Mouse (Mus musculus): ENCODE measurements around the gene Emc3. TPM values are rescaled to one million over a fixed set of nuclear protein-coding genes. Genes with fewer than 3 reads are reported as not detected.
A peak's percentile ranks its signal among the peaks of the same experiment; 100 is the strongest.

Emc3 gene
- 10 to 100 TPM; 50.3 to 66.7 TPM for total RNA-seq (2021)
- long read RNA-seq, experiment 1, transcript Emc3-201 (8 exons, 1,985 nt) = major isoform, 72 of 88 reads
- long read RNA-seq, experiment 1, partial matches to known transcripts = 2 of 88 reads
- long read RNA-seq, experiment 1, other reads (novel, unspliced or antisense) = 14 of 88 reads
- long read RNA-seq, experiment 2, transcript Emc3-201 (8 exons, 1,985 nt) = major isoform, 117 of 131 reads
- long read RNA-seq, experiment 2, partial matches to known transcripts = 9 of 131 reads
- long read RNA-seq, experiment 2, other reads (novel, unspliced or antisense) = 5 of 131 reads

DNA sequence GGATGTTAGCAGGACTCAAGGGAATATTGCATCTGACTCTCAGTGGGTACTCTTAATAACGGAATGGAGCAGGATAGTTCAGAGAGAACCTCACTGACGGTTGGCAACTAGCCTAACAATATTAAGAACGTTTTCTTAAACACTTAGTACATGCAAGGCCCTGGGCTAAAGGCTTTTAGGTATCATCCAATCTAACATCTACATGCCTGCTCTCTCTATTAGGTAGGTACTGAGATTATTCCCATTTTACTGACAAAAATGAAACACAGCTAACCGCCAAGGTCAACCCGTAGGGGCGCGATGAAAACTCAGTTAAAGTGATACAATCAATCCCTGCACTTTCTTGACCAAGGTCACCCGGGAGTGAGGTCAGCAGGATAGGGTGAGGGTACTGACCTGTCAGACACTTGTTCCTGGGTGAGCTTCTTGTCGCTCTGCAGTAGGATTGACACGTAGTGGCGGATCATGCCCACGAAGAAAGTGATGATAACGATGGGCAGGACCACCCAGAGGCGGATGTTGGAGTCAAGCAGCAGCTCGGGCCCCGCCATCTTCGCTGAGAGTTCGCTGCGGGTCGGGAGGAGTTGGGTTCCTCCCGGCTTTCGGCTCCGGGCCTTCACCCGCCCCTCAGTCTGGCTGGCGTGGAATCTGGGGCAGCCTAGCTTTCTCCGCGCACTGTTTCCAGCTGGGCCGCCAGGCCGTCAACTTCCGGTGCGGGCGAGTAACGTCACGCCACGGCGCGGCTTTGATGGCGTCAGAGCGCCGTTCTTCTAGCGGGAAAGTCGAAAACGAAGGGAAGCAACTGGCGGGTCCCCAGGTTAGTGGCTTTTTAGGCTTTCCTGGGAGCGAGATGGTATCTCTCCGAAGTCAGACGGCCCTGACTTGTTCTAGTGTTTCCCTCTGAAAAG is at the start of gene Emc3, which contains the start of gene Fancd2:
Gene Emc3, minus strand, starts transcription at position 721 of the 908 bp plus-strand sequence.
Gene Fancd2, plus strand, starts transcription at position 751 of the 908 bp plus-strand sequence.
- DNase-seq = peak; percentile 85

DNA sequence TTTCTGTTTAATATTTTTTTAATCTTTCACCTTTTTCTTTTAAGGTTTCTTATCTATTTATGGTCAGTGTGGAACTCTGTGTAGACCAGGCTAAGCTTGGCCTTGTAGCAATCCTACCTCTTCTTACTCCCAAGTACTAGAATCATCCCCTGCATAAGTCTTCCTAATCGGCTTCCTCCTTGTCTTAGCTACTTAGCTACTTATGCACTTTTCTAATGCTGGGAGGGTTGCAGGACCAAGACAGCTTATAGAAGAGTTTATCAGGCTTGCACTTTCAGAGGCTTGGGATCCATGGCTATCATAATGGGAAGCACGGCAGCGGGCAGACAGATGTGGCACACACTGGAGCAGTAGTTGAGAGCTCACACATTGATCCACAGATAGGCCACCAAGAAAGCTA is 47.9 kb upstream of the Emc3 start:
- DNase-seq = no peak

DNA sequence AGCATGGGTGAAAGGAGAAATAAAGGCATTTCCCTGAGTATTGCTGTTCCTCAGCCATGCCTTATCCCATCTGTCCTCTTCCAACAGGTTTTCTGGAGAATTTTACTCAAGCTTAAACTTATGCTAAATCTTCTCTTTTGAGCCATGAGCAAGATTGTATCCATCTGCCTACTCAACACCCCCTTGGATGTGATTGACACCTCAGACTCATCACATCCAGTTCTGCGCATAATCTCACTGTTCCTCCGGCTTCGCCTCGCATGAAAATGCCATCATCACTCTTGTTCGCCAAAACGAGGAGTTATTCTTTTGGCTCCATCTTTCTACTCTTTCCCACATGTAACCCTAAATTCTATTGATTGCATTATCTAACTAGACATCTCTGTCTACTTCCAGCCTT is 44.6 kb upstream of the Emc3 start:
- DNase-seq = no peak

DNA sequence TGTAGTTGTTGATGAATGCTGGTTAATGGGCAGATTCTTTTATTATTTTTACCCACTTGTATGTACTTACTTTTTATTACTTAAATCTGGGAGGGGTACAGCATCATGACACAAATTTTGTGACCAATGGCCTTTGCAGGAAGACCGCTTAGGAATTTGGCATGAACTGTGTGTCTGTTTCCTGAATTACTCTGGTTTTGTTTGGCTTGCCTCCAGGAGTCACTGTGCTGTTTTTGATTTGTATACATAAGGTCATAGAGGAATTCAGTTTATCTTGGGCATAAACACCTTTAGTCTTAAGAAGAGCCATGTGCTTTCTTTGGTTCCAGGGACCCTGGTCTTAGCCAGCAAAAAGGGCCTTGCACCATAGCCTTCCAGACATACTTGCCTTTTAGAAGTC is 33.1 kb upstream of the Emc3 start:
- no peak for DNase-seq

DNA sequence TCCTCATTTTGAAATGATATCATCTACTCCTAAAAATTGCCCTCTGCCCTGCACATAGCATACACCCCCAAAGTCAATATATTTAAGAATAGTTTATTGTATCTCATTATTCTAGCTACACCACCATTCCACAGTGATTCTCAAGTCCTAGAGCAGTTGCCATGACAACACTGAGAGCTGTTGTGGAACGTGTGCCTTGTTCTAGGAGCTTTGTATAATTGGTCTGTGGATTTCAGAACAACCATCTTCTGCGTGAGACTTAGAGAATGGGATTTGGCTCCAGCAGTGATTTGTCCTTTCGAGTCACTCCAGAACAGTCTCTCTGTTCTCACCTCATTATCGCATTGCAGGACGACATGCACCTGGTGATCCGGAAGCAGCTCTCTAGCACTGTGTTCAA is 28.3 kb upstream of the Emc3 start:
- no peak for DNase-seq

DNA sequence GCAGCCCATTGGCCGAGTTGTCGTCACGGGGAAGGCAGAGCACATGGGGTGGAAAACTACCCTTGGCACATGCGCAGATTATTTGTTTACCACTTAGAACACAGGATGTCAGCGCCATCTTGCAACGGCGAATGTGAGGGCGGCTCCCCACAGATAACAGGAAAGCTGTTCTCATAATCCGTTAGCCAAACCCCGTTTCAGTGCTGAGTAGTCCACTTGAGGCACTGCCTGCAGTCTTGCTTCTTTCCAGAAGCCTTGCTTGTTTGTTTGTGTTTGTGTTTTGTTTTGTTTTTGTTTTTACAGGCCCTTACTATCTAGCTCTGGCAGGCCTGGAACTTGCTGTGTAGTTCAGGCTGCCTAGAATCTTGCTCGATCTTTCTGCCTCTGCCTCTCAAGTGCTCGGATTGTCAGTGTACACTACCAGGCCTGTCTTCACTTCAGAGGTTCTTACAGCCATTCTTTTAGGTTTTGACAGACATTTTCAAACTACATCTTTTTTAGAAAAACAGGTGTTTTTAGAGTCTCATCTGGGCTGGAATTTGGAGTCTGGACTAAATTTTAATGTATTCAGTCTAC is 12.5 kb upstream of the Emc3 start:
- DNase-seq = no peak

DNA sequence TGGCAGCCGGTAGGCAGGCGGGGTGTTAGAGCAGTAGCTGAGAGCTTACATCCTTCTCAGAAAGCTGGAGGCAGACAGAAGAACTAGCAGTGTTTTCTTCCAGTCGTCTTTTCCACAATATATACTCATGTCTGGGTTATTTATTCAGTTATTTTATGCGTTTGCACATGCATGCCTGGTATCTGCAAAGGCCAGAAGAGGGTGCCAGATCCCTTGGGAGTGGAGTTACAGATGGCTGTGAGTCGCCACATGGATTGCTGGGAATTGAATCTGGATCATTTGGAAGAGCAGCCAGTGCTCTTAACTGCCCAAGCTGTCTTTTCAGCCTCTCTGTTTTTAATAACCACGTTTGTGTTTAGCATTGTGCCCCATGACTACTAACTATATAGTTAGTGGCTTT is 10.2 kb upstream of the Emc3 start:
- DNase-seq = no peak

DNA sequence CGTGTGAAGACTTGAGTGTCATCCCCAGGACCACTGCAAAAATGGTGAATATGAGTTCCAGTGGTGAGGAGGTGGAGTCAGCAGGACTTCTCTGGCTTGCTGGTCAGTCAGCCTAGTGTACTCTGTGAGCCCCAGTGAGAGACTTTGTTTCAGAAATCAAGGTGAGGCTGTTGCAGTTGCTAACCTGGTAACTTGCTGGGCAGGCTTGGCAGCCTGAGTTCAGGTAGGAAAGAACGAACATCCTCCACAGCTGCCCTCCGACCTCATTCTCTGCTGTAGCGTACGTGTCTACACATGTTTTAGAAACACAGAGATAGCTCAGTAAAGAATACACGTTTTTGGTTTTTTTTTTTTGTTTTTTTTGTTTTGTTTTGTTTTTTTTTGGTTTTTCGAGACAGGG is 3.4 kb upstream of the Emc3 start:
- DNase-seq = no peak

DNA sequence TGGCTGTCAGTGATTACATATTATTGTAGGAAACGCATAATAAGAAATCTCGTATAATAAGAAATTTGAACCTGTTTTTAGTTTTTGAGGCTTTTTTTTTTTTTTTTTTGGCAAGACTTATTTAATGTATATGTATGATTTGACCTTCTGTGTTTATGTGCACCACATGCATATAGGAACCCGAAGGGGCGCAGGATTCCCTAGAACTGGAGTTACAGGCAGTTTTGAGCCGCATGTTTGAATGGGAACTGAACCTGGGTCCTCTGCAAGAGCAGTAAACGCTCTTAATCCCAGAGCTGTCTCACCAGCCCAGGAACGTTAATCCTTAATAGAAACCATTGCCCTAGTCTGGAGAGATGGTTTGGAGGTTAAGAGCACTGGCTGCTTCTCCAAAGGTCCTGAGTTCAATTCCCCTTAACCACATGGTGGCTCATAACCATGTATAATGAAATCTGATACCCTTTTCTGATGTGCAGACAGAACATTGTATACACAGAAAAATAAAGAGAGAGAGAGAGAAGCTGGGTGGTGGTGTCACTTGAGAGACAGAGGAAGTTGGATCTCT is 470 bp upstream of the Emc3 start:
- no peak for DNase-seq

DNA sequence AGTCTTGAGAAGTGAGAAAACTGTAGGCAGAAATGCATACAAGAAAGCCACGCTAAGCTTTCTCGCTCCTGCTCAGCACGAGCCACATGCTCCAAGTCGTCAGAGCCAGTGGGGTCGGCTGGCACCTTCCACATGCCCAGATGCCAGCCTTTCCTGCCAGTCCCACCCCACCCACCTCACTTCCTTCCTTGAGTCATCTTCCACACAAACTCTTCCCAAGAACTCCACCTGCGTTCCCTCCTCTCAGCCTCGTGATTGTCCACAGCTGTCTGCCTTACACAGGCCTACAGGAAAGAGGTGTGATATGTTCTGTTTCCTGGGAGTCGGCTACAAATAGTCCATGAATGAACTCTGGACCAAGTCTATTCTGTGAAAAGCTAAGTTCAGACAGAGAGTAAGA is 8.0 kb downstream of the Emc3 start:
- no peak for DNase-seq

DNA sequence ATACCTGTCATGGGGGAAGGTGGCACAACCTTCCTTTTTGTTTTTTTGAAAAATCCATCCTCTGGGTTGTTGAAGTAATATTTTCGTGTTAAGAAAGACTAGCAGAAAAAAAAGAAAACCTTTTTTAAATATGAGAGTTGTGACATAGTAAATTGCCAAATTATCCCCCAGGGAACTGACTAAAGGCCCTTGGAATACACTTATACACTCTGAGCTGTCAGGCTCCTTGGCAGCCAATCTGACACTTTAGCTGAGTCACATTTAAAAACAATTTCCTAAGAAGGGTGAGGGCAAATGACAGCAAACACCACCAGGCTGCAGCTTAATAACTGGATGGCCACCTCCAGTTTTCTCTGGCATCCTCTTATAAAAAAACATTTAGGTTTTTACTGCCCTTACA is 9.1 kb downstream of the Emc3 start:
- no peak for DNase-seq

DNA sequence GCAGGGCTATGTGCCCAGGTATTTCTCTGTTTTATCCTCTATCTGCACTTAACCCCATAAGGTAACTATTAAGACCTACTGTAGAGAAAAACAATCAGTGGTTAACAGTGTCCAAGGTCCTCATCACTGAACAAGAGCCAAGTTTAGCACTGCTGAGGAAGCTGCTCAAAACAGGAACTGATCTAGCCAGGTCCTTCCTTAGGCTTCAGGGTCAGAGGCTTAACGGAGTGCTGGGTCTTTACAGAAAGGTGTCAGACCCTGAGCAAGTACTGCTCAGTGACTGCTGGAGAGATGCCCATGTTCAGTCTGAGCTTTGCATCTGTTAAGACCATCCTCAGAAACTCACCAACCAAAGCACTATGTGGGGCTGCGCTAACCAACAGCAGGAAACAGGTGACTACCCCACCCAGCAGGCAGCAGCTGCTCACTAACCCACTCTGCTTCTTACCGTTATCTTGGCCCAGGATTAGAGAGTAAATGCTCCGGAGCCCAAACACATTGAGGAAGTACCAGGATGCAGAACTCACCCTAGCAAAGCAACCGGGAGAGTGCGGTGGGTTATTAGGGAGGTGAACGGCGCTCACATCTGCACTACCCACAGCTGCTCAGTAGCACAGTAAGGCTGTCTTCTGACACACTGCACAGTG is 13.9 kb downstream of the Emc3 start:
- no peak for DNase-seq

DNA sequence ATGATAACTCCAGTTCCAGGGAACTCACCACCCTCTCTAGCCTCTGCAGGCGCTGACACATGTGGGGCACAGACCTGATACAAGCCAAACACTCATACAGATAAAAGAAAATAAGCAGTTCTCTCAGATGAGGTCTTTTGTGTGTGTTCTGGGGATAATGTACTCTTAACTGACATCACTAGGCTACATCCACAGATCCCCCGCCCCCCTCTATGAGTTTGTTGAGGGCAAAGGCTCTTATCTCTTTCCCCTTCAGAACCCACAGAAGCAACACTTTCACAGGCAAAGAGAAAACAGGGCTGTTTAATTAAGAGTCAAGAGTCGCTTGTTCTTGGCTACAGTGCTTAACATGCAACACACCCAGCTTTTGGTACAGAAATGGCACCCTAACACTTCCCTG is 16.9 kb downstream of the Emc3 start:
- DNase-seq = no peak

DNA sequence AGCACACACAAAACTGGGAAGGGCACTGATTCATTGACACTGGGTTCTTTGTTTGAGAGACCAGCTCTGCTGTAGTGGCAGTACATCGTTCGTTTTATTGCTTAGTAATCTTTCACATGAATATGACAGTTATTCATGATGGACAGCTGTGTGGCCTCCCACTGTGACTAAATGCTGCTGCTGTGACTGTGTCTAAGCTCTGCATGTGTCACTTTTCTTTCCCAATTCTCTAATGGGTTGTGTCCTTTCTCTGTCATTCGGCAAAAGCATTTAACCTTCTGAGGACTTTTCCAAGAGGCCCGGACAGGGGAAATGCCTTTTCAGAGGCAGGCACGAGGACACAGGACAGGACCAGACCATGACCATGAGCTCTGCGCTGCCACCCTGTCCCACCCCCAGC is 17.5 kb downstream of the Emc3 start:
- no peak for DNase-seq

DNA sequence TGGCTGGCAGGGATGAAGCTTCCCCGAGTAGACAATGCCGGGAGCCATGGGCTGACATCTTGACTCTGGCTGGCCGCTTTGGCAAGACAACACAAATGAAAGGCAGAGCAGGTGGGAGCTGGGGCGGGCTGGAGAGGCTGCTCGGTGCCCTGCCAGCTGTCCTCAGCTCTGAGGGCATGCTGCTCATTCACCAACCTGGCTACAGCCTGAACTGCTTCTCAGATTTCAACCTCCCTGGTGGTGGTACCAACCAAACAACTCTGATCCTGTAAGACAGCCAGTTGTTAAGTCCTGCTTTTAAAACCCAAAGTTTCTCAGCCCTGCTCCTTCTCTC is 22.5 kb downstream of the Emc3 start:
- peak; percentile 75 for DNase-seq

DNA sequence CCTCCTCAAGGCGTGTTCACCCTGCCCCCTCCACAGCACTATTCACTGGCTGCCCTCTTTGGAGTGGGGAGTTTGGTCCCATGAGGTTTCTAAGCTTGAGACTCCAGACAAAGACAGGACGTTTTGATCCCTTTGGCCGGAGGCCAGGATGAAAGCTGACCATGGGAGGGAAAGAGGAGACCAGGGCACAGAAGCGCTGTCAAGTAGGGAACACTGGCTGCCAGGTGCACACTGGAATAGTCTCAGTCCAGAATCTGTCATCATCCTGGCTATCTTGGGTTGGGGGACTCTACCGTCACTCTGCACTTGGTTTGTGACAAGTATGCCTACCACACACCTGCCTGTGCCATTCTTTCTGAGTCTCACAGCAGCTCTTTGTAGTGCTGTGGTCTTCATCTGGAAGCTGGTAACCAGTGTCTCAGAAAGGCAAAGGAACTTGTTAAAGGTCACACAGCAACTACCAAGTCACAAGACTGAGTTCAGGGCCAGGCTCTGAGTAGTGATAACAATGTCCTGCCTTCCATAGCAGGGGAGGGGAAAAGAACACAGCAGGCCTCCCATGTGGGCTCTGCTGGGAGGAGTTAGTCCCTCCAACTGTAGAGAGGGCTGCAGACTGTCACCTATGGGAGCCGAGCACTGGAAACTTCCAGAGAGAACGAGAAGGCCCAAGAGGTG is 23.0 kb downstream of the Emc3 start:
- DNase-seq = peak; percentile 75

DNA sequence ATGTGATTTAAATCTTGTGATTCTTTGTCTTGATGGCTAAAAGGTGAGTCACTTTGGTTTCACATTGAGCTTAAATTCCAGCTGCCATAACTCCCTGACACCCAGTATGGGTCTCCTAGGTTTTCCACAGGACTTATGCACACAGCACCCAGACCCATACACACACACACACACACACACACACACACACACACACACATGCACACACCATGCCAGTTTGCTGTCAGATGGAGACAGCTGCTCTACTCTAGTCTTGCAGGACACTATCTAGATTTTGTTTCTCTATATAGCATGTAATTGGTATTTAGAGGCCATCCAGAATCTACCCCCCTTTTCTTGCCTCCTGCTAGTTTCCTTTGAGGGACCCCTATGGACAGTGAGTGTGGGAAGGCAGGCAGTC is 24.3 kb downstream of the Emc3 start:
- no peak for DNase-seq

DNA sequence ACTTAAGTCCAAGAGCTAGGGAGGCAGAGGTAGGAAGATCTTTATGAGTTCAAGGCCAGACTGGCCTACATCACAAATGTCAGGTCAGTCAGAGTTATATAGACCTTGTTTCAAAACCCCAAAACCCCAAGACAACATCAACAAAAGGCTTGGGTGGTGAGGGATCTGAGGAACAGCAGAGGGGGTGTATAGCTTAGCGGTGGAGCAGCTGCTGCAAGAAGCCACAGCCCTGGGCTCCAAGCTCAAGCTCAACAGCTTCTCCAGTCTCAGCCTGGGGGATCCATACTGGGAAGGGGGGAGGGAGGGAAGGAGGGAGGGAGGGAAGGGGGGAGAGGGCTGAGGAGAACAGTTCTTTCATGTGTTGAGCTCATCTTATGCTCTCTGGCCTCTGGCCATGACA is 25.8 kb downstream of the Emc3 start:
- no peak for DNase-seq

DNA sequence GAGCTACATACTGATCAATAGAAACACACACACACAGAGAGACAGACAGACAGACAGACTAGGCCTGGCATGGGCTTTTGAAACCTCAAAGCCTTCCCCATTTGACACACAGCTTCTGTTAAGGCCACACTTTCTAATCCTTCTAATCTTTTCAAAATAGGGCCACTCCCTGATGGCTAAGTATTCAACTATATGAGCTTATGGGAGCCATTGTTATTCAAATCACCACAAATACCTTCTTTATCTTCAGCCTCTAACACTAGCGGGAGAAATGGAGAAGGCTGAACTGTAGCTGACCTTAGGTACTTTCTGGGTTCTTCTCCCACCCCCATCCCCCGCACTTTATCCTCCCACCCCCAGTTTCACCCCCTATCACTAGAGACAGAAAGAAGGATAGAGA is 28.7 kb downstream of the Emc3 start:
- DNase-seq = no peak

DNA sequence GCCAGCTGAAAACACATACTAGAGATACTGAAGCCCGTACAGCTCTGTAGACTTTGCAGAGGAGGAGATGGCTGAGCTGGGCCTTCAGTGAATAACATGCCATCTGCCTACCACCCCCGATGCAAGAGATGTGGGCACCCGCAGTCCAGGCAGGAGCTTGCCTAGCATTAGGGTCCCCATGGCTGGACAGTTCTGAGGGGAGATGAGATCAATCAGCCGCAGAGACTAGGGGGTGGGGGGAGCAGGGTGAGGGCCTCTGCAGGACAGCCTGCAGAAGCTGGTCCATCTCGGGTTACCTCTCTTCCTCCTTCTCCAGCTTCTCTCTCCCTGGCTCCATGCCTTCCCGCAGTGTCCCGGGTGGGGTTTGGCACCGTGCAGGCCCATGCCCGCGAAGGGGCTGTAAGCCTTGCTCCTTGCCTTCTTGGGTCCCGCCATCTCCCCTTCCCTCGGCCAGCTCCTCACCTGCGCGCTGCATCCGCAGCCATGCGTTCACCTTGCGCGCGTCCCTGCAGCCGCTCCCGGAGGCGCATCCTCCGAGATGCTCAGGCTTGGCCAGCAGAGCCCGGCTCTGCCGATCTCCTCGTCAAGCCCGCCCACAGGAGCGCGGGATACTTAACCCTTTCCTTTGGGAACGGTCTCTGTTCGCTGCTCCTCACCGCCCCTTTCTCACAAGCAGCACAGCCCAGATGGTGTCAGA is 29.9 kb downstream of the Emc3 start, which contains the start of gene Prrt3:
Gene Prrt3, minus strand, starts transcription at position 544 of the 697 bp plus-strand sequence.
- no peak for DNase-seq

DNA sequence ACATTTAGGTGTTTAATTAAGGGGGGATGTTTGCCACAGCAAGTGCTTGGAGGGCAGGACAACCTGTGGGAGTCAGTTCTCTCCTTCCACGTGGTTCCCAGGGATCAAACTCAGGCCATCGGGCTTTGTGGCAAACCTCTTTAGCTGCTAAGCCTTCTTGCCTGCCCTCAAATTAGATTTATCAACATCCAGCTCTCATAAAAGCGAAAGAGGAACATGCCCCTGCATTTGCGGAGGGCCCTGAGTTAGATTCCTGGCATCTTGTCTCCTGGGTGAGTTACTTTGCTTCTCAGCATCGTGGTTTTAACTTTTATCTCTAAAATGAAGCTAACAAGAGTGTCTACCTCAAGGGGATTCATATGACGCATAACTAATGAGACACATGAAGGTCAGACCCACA is 32.1 kb downstream of the Emc3 start:
- DNase-seq = no peak

Measured in gastrocnemius, postnatal 25 days (tissue).